8 mouse cellular contexts compared by ENCODE assay signal in genomic region chr12:110695676-110696171, GRCm38 (mm10). TPM values are rescaled to one million over a fixed set of nuclear protein-coding genes. Genes with fewer than 3 reads are reported as not detected.
DNase-seq lines count a peak whose midpoint lies in the region; ATAC-seq lines count a peak whose summit lies in the region.

No protein-coding gene starts in this region.

- H3K36me3 ChIP-seq in limb, embryonic 10.5 days = peaks cover 37% of the 10 kb centered on the region
- H3K36me3 ChIP-seq in stomach, embryonic 15.5 days = peaks cover 15% of the 10 kb centered on the region

- peak overlapping the region; percentile 99 for H3K4me3 ChIP-seq in limb, embryonic 10.5 days
- peak overlapping the region; percentile 100 for H3K4me3 ChIP-seq in stomach, embryonic 15.5 days (replicated peaks)

- DNase-seq in urinary bladder, postnatal 14 days (ENCODE audit: low spot score) = peak; percentile 54
- no peak for DNase-seq in urinary bladder, adult 2 months (ENCODE audit: low spot score)
- DNase-seq in gastrocnemius, postnatal 10 days = peak; percentile 50
- peak; percentile 38 for DNase-seq in kidney, adult 11 months
- DNase-seq in limb, embryonic 10.5 days (ENCODE audit: low spot score) = peak; percentile 69
- DNase-seq in mesoderm, embryonic 11.5 days (ENCODE audit: low read depth, low spot score) = peak; percentile 76

- under 1% methylated on average over 53 of the region's 55 CpGs for WGBS in limb, embryonic 10.5 days
- WGBS in stomach, embryonic 15.5 days = under 1% methylated on average over 54 of the region's 55 CpGs

- peak overlapping the region; percentile 99 for H3K9ac ChIP-seq in stomach, embryonic 15.5 days

- H3K27ac ChIP-seq in limb, embryonic 10.5 days = peak overlapping the region; percentile 99
- peak overlapping the region; percentile 93 for H3K27ac ChIP-seq in stomach, embryonic 15.5 days

- H3K27me3 ChIP-seq in limb, embryonic 10.5 days (ENCODE audit: low read depth, poor library complexity, severe bottlenecking) = no peaks in the 10 kb centered on the region
- H3K27me3 ChIP-seq in stomach, embryonic 15.5 days (replicated peaks) = no peaks in the 10 kb centered on the region

- H3K4me1 ChIP-seq in limb, embryonic 10.5 days = peaks cover 32% of the 10 kb centered on the region
- H3K4me1 ChIP-seq in stomach, embryonic 15.5 days = peaks cover 20% of the 10 kb centered on the region

- peak; percentile 11; the same call in 1 of the 2 replicates for ATAC-seq in common myeloid progenitor, adult 5-6 weeks (replicated peaks; ENCODE audit: low read depth, poor library complexity, severe bottlenecking)
- ATAC-seq in stomach, embryonic 15.5 days (ENCODE audit: insufficient read depth, low FRiP score, low read depth) = peak; percentile 28

- peak overlapping the region; percentile 54 for H3K4me2 ChIP-seq in stomach, embryonic 15.5 days

- no peaks in the 10 kb centered on the region for H3K9me3 ChIP-seq in limb, embryonic 10.5 days (replicated peaks)
- no peaks in the 10 kb centered on the region for H3K9me3 ChIP-seq in stomach, embryonic 15.5 days

RNA-seq across cellular contexts. Expression of gene Hsp90aa1, which starts 6.8 kb away (rescaled TPM):
- 104 and 117 TPM in 2 replicates for polyA plus RNA-seq in urinary bladder, adult 2 months (2012; rRNA removed)
- total RNA-seq in common myeloid progenitor, adult 5-6 weeks (2017) = 2,253 and 2,489 TPM in 2 replicates
- 10 to 100 TPM; 63.8 to 80.1 TPM for total RNA-seq in gastrocnemius, postnatal 10 days (2021)
- polyA plus RNA-seq in limb, embryonic 10.5 days (2016; fragmentation: Nextera tagmentation; extraction: Ambion mirVana) = 1,005 and 1,256 TPM in 2 replicates
- 815 and 840 TPM in 2 replicates for polyA plus RNA-seq in stomach, embryonic 15.5 days (2015; fragmentation: Nextera tagmentation; extraction: Ambion mirVana)

RNA-seq across cellular contexts. Expression of gene 1700001K19Rik, which starts 13.3 kb away (rescaled TPM):
- not detected in 2 replicates for polyA plus RNA-seq in urinary bladder, adult 2 months (2012; rRNA removed)
- not detected in 2 replicates for total RNA-seq in common myeloid progenitor, adult 5-6 weeks (2017)
- not detected for total RNA-seq in gastrocnemius, postnatal 10 days (2021)
- polyA plus RNA-seq in limb, embryonic 10.5 days (2016; fragmentation: Nextera tagmentation; extraction: Ambion mirVana) = not detected in 2 replicates
- polyA plus RNA-seq in stomach, embryonic 15.5 days (2015; fragmentation: Nextera tagmentation; extraction: Ambion mirVana) = 0.14 TPM in 1 of 2 replicates, not detected in the other

RNA-seq across cellular contexts. Expression of gene Wdr20, which starts 42.0 kb away (rescaled TPM):
- polyA plus RNA-seq in urinary bladder, adult 2 months (2012; rRNA removed) = 26.5 and 31.2 TPM in 2 replicates
- 29.8 and 32.0 TPM in 2 replicates for total RNA-seq in common myeloid progenitor, adult 5-6 weeks (2017)
- 10 to 100 TPM; 20.5 TPM for total RNA-seq in gastrocnemius, postnatal 10 days (2021)
- 24.8 and 27.0 TPM in 2 replicates for polyA plus RNA-seq in limb, embryonic 10.5 days (2016; fragmentation: Nextera tagmentation; extraction: Ambion mirVana)
- polyA plus RNA-seq in stomach, embryonic 15.5 days (2015; fragmentation: Nextera tagmentation; extraction: Ambion mirVana) = 24.0 and 25.3 TPM in 2 replicates
